Mouse (Mus musculus): ENCODE data around the gene Pbx4. TPM values are rescaled to one million over a fixed set of nuclear protein-coding genes. Genes with fewer than 3 reads are reported as not detected.

Gene Pbx4
- polyA plus RNA-seq, 1 experiment from 2014 or later: 62.3 TPM

DNA sequence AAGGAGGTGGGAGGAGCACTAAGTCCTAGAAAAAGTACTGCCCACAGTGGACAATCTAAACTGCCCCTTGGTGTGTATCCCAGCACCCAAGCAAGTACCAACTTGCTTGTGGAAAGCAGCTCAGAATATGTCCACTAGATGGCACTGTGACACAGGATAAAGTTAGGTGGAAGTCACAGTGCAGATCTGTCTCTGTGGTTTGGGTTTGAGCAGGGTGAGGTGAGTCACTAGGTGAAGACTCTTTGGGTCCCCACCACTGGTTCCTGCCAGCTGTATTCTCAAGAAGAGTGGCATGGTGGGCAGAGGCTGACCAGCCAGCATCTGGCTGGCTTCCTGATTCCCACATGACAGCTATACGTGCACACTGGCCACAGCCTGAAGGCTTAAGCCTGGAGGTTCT, 86.7 kb downstream of the Pbx4 start:
- WGBS: 71% methylated on average over 1 of the region's 1 CpGs
- Histone ChIP-seq H3K36me3 (ENCODE audit: control insufficient read depth, insufficient read depth, low read length) (peaks cover 35% of the 10 kb centered on the region), H3K4me3 (replicated peaks; ENCODE audit: low read depth, low read length) (no peak overlapping the region), H3K9me3 (ENCODE audit: control insufficient read depth, low read length) (no peaks in the 10 kb centered on the region), H3K9ac (replicated peaks; ENCODE audit: low read length) (no peak overlapping the region), H3K4me1 (ENCODE audit: control insufficient read depth, insufficient read depth, low read length) (peaks cover 16% of the 10 kb centered on the region), H3K27me3 (ENCODE audit: control insufficient read depth, insufficient read depth, low read length) (no peaks in the 10 kb centered on the region), H3K27ac (replicated peaks; ENCODE audit: low read depth, low read length) (no peak overlapping the region), H3K4me2 (ENCODE audit: low read length) (no peak overlapping the region)
- DNase-seq: peak; percentile 93
- peak; percentile 66; the same call in 1 of the 2 replicates for ATAC-seq (ENCODE audit: low FRiP score, low TSS enrichment)

DNA sequence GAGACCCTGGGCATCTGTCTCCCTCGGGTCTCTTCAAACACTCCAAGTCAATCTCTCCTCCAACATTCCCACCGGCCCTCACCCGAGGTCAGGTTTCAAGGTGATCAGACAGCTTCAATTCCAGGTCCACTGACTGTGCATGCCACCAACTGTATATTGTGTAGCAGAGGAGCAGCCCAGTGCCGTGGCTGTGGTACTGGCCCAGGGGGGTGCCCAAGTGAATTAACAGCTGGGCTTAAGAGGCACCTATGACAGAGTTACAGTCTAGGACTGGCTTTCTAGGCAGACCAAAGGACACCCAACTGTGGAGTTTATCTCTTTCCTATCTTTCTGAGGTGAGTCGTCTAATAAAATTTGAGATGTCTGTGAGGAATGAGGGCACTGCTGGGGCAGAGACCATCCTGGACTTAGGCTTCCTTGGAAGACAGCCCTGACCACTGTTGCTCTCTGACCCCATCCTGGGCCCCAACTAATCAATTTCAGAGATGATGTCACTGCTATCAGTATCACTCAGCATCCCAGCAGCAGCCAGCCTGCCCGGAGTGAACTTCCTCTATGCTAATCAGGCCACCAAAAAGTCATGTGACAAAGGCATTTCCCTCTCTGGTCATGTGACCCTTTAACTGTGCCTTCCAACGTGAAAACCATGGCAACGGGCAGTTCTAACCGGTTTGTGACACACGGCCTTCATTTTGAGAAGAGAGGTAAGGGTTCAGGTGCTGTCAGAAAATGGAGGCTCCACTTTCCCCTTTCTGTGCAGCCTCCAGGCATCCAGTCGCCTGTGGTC, 87.8 kb downstream of the Pbx4 start:
- Histone ChIP-seq H3K36me3 (ENCODE audit: control insufficient read depth, insufficient read depth, low read length) (peaks cover 25% of the 10 kb centered on the region), H3K9me3 (ENCODE audit: control insufficient read depth, low read length) (no peaks in the 10 kb centered on the region), H3K4me2 (ENCODE audit: low read length) (peak overlapping the region; percentile 23; the same call in 1 of the 2 replicates), H3K4me3 (replicated peaks; ENCODE audit: low read depth, low read length) (no peak overlapping the region), H3K4me1 (ENCODE audit: control insufficient read depth, insufficient read depth, low read length) (peaks cover 16% of the 10 kb centered on the region), H3K27ac (replicated peaks; ENCODE audit: low read depth, low read length) (peak overlapping the region; percentile 83), H3K9ac (replicated peaks; ENCODE audit: low read length) (peak overlapping the region; percentile 21; the same call in 1 of the 2 replicates), H3K27me3 (ENCODE audit: control insufficient read depth, insufficient read depth, low read length) (no peaks in the 10 kb centered on the region)
- WGBS: 47% methylated on average over 11 of the region's 11 CpGs
- DNase-seq (peak; percentile 86), ATAC-seq (ENCODE audit: low FRiP score, low TSS enrichment) (peak; percentile 72)

DNA sequence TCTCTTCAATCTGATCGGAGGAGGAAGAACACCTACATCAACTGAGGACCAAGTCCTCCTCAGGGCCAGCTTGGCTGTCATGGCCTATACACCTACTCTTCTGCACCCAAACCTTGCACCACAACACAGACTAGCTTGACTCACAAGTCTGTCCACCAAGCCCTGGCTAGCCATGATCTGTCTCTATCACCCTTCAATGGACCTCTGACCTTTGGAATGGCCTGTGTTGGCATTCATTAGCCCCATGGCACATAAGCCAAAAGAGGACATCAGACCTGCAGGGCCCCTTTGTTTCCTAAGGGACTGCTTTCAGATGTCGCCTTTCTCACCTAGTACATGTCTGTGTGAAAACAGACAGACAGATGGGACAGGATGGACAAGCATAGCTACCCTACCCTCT, 88.8 kb downstream of the Pbx4 start:
- peaks cover 16% of the 10 kb centered on the region for H3K4me1 ChIP-seq (ENCODE audit: control insufficient read depth, insufficient read depth, low read length)
- no peaks in the 10 kb centered on the region for H3K9me3 ChIP-seq (ENCODE audit: control insufficient read depth, low read length)
- H3K36me3 ChIP-seq (ENCODE audit: control insufficient read depth, insufficient read depth, low read length): peaks cover 15% of the 10 kb centered on the region
- no peak overlapping the region for H3K4me2 ChIP-seq (ENCODE audit: low read length)
- no peak overlapping the region for H3K9ac ChIP-seq (replicated peaks; ENCODE audit: low read length)
- WGBS: 95% methylated on average over 2 of the region's 2 CpGs
- no peak for DNase-seq
- no peak overlapping the region for H3K4me3 ChIP-seq (replicated peaks; ENCODE audit: low read depth, low read length)
- peak overlapping the region; percentile 83 for H3K27ac ChIP-seq (replicated peaks; ENCODE audit: low read depth, low read length)
- no peak for ATAC-seq (ENCODE audit: low FRiP score, low TSS enrichment)
- H3K27me3 ChIP-seq (ENCODE audit: control insufficient read depth, insufficient read depth, low read length): no peaks in the 10 kb centered on the region

Other genes with a start within 250 kb of the Pbx4 start
- 41.4 and 48.1 TPM in 2 replicates for gene Zfp868, start 206.9 kb upstream of the Pbx4 start, polyA plus RNA-seq (2014; fragmentation: Nextera tagmentation; extraction: Ambion mirVana)
- 1.6 and 1.9 TPM in 2 replicates for gene Zfp964, start 178.0 kb upstream of the Pbx4 start, polyA plus RNA-seq (2014; fragmentation: Nextera tagmentation; extraction: Ambion mirVana)
- gene Zfp869, start 121.8 kb upstream of the Pbx4 start, polyA plus RNA-seq (2014; fragmentation: Nextera tagmentation; extraction: Ambion mirVana): 23.4 and 31.7 TPM in 2 replicates
- 9.6 and 10.6 TPM in 2 replicates for gene Zfp963, start 82.5 kb upstream of the Pbx4 start, polyA plus RNA-seq (2014; fragmentation: Nextera tagmentation; extraction: Ambion mirVana)
- gene Gm20422, start 57.6 kb upstream of the Pbx4 start, polyA plus RNA-seq (2014; fragmentation: Nextera tagmentation; extraction: Ambion mirVana): not detected in 2 replicates
- 49.6 and 50.6 TPM in 2 replicates for gene Atp13a1, start 41.3 kb upstream of the Pbx4 start, polyA plus RNA-seq (2014; fragmentation: Nextera tagmentation; extraction: Ambion mirVana)
- 40.1 and 50.4 TPM in 2 replicates for gene Zfp866, start 41.3 kb upstream of the Pbx4 start, polyA plus RNA-seq (2014; fragmentation: Nextera tagmentation; extraction: Ambion mirVana)
- 26.0 and 33.2 TPM in 2 replicates for gene Gmip, start 23.8 kb upstream of the Pbx4 start, polyA plus RNA-seq (2014; fragmentation: Nextera tagmentation; extraction: Ambion mirVana)
- gene Lpar2, start 10.1 kb upstream of the Pbx4 start, polyA plus RNA-seq (2014; fragmentation: Nextera tagmentation; extraction: Ambion mirVana): 1.2 TPM in 2 replicates
- 3.1 and 4.6 TPM in 2 replicates for gene Cilp2, start 55.2 kb downstream of the Pbx4 start, polyA plus RNA-seq (2014; fragmentation: Nextera tagmentation; extraction: Ambion mirVana)
- 5.1 TPM in 2 replicates for gene Tssk6, start 69.7 kb downstream of the Pbx4 start, polyA plus RNA-seq (2014; fragmentation: Nextera tagmentation; extraction: Ambion mirVana)
- gene Ndufa13, start 70.1 kb downstream of the Pbx4 start, polyA plus RNA-seq (2014; fragmentation: Nextera tagmentation; extraction: Ambion mirVana): 170 and 211 TPM in 2 replicates
- gene Yjefn3, start 70.2 kb downstream of the Pbx4 start, polyA plus RNA-seq (2014; fragmentation: Nextera tagmentation; extraction: Ambion mirVana): 8.4 and 11.9 TPM in 2 replicates
- 22.6 and 28.1 TPM in 2 replicates for gene Gatad2a, start 163.9 kb downstream of the Pbx4 start, polyA plus RNA-seq (2014; fragmentation: Nextera tagmentation; extraction: Ambion mirVana)
- gene Mau2, start 210.2 kb downstream of the Pbx4 start, polyA plus RNA-seq (2014; fragmentation: Nextera tagmentation; extraction: Ambion mirVana): 65.2 and 76.3 TPM in 2 replicates
- gene Sugp1, start 210.3 kb downstream of the Pbx4 start, polyA plus RNA-seq (2014; fragmentation: Nextera tagmentation; extraction: Ambion mirVana): 49.2 and 52.7 TPM in 2 replicates
- gene Tm6sf2, start 240.4 kb downstream of the Pbx4 start, polyA plus RNA-seq (2014; fragmentation: Nextera tagmentation; extraction: Ambion mirVana): 2.0 and 2.1 TPM in 2 replicates